Mouse (Mus musculus) olfactory bulb, adult 2 months (tissue): ENCODE measurements around the gene Rpl18. TPM values are rescaled to one million over a fixed set of nuclear protein-coding genes. Genes with fewer than 3 reads are reported as not detected.

ENCODE experiments used
- H3K27ac ChIP-seq: fragments of 200-500 bp; 2 replicates; pipeline ENCODE4 v1.5.1; 2012; ENCODE audit warnings: low read depth, low read length; ENCODE audit not compliant: insufficient read depth
- H3K4me1 ChIP-seq: fragments of 200-500 bp; 2 replicates; pipeline ENCODE4 v1.6.1; 2012; ENCODE audit warnings: low read length; ENCODE audit not compliant: control insufficient read depth, insufficient read depth
- H3K4me3 ChIP-seq: fragments of 200-500 bp; 2 replicates; pipeline ENCODE4 v1.5.1; 2012; ENCODE audit warnings: mild to moderate bottlenecking, low read depth, low read length, moderate library complexity; ENCODE audit not compliant: insufficient read depth
- CTCF ChIP-seq: fragments of 200-500 bp; IDR thresholded peaks from 2 replicates; pipeline ENCODE4 v1.5.1; 2012; ENCODE audit warnings: low read depth, mild to moderate bottlenecking, low read length, moderate library complexity; ENCODE audit not compliant: insufficient read depth
- POLR2A ChIP-seq: fragments of 200-500 bp; IDR thresholded peaks from 2 replicates; pipeline ENCODE4 v1.6.1; 2012; ENCODE audit warnings: mild to moderate bottlenecking, low read depth, low read length, moderate library complexity; ENCODE audit not compliant: insufficient read depth
- WGBS: fragments of 180-500 bp; shearing (Covaris S2); methylation state at CpG from one replicate; pipeline ENCODE4 v1.1.7; 2018; 5-methylcytosine and 5-hydroxymethylcytosine counted together
- polyA plus RNA-seq: library from polyadenylated mRNA; stranded (reverse); fragments of >200 nt; gene quantifications from 2 replicates; pipeline ENCODE4 v1.2.4, GENCODE M21; 2012; ENCODE audit warnings: low replicate concordance; ENCODE audit not compliant: missing spikeins, insufficient read depth, insufficient read length

Rpl18 gene
- polyA plus RNA-seq, 1 experiment: not detected

DNA sequence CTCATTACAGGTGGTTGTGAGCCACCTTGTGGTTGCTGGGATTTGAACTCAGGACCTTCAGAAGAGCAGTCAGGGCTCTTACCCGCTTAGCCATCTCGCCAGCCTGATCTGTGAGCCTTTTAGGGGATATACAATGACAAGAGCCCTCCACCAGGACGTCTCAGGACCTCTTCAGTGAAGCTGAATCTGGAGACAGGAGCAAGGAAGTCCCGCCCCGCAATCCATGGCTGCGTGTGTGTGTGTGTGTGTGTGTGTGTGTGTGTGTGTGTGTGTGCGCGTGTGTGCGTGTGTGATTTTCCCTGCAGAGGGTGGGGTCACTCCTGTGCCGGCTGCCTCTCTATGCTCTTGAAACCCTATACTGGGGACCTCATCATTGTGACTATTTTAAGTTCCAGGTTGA lies 24.6 kb downstream of the Rpl18 start:
- WGBS: 64% methylated on average over 10 of the region's 10 CpGs
- TF ChIP-seq POLR2A: no peak
- TF ChIP-seq CTCF: no peak

DNA sequence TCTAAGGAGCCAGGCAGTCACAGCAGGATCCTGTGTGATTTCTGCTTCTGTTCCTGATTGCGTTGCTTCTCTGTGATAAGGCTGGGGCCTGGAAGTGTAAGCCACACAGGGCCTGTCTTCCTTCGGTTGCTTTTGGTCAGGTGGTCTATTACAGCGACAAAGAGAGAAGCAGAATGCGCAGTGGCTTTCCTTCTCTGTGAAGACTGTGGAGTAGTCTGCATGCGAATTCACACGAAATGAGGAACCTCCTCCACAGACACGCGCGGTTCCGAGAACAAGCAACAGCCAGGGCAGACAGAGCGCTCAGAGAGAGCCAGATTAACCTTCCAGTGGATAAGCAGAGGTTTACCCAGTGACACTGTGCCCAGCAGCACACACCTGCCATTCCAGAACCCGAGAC lies 26.1 kb downstream of the Rpl18 start:
- peak overlapping the region; percentile 41 for H3K4me3 ChIP-seq
- TF ChIP-seq POLR2A: no peak
- no peak for TF ChIP-seq CTCF
- WGBS: 70% methylated on average over 12 of the region's 12 CpGs
- H3K27ac ChIP-seq: peak overlapping the region; percentile 14; the same call in 1 of the 2 replicates
- peaks cover 15% of the 10 kb centered on the region for H3K4me1 ChIP-seq

More for the DNA sequence above, 24.6 kb downstream of the Rpl18 start:
- no peak overlapping the region for H3K27ac ChIP-seq
- peaks cover 15% of the 10 kb centered on the region for H3K4me1 ChIP-seq
- no peak overlapping the region for H3K4me3 ChIP-seq

DNA sequence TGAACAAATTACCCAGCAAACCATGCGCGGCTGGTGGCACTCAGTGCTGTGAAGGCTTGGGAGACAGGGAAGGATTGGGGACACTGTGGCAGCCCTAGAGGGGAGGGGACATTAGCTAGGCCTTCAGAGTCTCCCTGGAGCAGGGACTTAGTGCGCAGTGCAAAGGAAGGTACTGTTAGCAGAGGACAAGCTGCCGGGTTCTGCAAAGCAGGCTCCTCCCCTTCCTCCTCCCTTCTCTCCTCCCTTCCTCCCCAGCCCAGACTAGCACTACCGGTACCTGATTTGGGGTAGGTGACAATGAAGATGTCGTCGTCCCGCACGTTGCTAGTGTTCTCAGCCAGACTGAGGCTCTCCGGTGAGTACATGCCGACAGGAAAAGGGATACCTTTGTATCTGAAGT lies 26.5 kb downstream of the Rpl18 start:
- H3K4me3 ChIP-seq: peak overlapping the region; percentile 41
- peak overlapping the region; percentile 66 for H3K27ac ChIP-seq
- 41% methylated on average over 11 of the region's 11 CpGs for WGBS
- peaks cover 15% of the 10 kb centered on the region for H3K4me1 ChIP-seq
- TF ChIP-seq POLR2A (no peak; the same call in 1 of the 2 replicates), CTCF (no peak)

DNA sequence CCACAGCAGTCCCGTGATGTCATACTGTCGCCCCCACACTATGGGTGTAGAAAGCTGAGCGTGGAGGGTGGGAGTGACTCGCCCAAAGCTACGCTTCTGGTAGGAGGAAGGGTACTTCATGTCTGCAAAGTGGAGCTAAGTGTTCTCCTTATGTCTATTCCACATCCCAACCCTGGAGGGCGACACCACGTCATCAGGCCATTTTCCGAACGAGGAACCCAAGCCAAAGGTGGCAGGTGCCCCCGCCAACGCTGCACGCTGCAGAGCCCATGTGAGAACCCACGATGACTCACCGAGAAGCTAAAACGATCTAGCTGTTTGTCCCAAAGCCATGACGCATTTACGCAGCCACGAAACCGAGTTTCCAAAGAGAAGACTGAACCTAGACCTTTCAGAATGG lies 27.1 kb downstream of the Rpl18 start:
- Histone ChIP-seq H3K4me3 (peak overlapping the region; percentile 41), H3K27ac (peak overlapping the region; percentile 66), H3K4me1 (peaks cover 15% of the 10 kb centered on the region)
- TF ChIP-seq CTCF (no peak), POLR2A (no peak)
- WGBS: 9% methylated on average over 19 of the region's 19 CpGs

DNA sequence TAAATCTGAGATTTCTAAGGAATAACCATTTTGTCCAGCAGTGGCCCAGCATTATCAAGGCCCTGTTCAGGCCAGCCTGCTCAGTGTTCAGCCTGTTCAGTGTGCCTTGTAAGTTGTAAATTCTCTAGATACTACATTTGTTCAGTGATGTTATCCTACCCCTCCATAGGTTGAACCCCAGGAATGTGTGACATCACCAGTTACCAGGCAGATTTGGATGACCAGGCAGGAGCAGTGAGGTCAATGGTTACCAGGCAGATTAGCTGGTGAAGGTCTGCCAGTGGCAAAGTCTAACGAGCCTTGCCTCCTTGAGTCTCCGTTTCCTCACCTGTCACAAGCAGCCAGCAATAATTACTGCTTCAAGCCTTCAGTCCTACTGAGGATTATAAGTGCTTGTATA lies 29.1 kb downstream of the Rpl18 start:
- no peak overlapping the region for H3K4me3 ChIP-seq
- peaks cover 17% of the 10 kb centered on the region for H3K4me1 ChIP-seq
- 30% methylated on average over 2 of the region's 2 CpGs for WGBS
- no peak overlapping the region for H3K27ac ChIP-seq
- TF ChIP-seq POLR2A (no peak), CTCF (no peak)

DNA sequence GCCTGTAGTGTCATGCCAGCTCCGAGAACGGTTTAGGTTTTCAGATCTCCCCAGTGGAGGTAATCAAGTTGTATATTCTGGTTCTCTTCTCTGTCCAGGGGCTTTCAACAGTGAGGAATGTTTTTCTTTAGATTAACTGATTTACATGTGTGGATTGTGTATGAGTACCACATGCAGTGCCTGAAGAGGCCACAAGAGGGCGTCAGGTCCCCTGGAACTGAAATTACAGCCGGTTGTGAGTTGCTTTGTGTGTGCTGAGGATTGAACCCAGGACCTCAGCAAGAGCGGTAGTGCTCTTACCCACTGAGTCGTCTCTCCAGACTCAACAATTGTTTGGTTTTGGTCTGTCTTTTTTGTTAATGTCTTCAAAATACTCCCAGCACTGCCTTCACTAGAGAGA lies 31.3 kb downstream of the Rpl18 start:
- Histone ChIP-seq H3K4me3 (no peak overlapping the region), H3K27ac (no peak overlapping the region), H3K4me1 (peaks cover 16% of the 10 kb centered on the region)
- WGBS: 64% methylated on average over 6 of the region's 6 CpGs
- TF ChIP-seq POLR2A (no peak), CTCF (no peak; the same call in 1 of the 2 replicates)

DNA sequence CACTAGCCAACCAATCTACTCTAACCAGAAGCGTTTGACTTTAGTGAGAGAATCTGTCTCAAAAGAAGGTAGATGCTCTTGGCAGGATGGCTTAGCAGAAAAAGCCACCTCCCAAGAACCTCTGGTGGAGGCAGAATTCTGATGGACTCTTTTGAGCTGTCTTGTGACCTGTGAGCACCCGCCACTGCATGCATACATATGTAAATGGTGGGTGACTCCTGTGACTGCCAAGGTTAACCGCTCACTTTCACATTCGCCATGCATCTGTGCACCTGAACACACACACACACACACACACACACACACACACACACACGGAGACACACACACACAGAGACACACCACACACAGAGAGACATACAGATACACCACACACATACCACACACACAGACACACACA lies 32.2 kb downstream of the Rpl18 start:
- peaks cover 7% of the 10 kb centered on the region for H3K4me1 ChIP-seq
- H3K4me3 ChIP-seq: no peak overlapping the region
- no peak overlapping the region for H3K27ac ChIP-seq
- whole genome bisulfite sequencing: 86% methylated on average over 5 of the region's 5 CpGs
- TF ChIP-seq POLR2A (no peak), CTCF (no peak)

DNA sequence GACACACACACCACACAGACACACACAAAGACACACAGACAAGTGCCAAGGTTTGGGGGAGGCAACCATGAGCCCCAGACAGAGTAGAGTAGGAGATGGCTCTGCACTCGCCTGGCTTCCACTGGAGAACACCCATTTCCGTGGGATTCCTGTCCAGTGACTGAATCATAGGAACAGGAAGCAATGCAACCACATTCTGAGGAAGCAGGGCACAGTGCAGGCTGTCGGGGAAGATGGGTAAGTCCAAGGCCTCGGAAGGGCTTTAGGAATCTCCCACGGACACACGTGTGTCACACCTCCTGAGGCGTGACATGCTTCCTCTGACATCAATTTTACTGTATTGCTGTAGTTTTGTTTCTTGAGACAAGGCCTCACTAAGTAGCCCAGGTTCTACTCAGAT lies 32.9 kb downstream of the Rpl18 start:
- Histone ChIP-seq H3K4me1 (peaks cover 6% of the 10 kb centered on the region), H3K27ac (no peak overlapping the region), H3K4me3 (no peak overlapping the region)
- no peak for TF ChIP-seq CTCF
- TF ChIP-seq POLR2A: no peak
- 84% methylated on average over 7 of the region's 7 CpGs for WGBS

DNA sequence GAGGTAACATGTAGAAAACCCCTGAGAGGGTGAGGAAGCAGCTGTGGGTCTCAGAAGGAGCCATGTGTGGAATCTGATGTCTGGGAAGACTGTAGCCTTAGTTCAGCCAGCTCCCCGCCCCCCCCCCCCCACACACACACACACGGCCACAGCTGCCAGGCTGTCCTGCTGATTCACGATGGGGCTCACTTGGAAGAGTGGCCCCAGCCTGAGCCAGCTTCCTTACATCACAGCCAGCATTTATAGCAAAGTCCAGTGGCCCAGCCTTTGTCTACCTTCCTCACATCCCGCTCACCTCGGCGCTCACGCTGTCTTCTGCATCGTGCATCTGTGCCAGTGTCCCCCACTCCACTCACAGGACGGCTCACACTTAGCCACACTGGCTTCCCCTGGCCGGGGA lies 34.1 kb downstream of the Rpl18 start:
- Histone ChIP-seq H3K4me3 (no peak overlapping the region), H3K27ac (peak overlapping the region; percentile 47; the same call in 1 of the 2 replicates), H3K4me1 (peaks cover 6% of the 10 kb centered on the region)
- TF ChIP-seq POLR2A (no peak), CTCF (no peak)
- 42% methylated on average over 10 of the region's 10 CpGs for WGBS

DNA sequence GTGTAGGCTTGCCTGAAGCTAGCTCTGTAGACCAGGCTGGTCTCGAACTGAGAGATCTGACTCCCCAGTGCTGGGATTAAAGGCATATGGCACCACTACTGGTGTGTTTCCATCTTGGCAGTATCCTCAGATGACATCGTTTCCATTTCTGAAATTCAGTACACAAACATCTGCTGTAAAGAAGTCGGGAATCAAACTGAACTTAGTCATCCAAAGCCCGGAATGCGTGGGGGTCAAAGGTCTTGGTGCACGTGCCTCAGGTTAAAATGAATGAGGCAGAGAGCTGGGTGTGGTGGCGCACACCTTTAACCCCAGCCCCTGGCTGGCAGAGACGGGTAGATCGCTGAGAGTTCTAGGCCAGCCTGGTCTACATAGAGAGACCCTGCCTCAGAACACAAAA lies 34.9 kb downstream of the Rpl18 start:
- no peak overlapping the region for H3K27ac ChIP-seq
- H3K4me3 ChIP-seq: no peak overlapping the region
- TF ChIP-seq POLR2A (no peak), CTCF (no peak)
- WGBS: 79% methylated on average over 9 of the region's 9 CpGs
- peaks cover 6% of the 10 kb centered on the region for H3K4me1 ChIP-seq
